Mouse (Mus musculus): ENCODE results near the gene Baiap2. TPM values are rescaled to one million over a fixed set of nuclear protein-coding genes. Genes with fewer than 3 reads are reported as not detected.

Baiap2 gene
- polyA plus RNA-seq, 1 experiment = 229 TPM

GRCm38 (mm10) chr11:119942201-119942726, 299 bp upstream of the Baiap2 start:
- peak in 1 of 2 experiments; percentile 56 for DNase-seq (ENCODE audit: extremely low spot score in 1 of 2, low spot score in 1 of 2)

GRCm38 (mm10) chr11:119943428-119943988, 945 bp downstream of the Baiap2 start:
- no peak for DNase-seq (ENCODE audit: extremely low spot score in 1 of 2, low spot score in 1 of 2)

GRCm38 (mm10) chr11:119945343-119945742, 2.8 kb downstream of the Baiap2 start:
- no peak for DNase-seq (ENCODE audit: extremely low spot score in 1 of 2, low spot score in 1 of 2)

- no peak for DNase-seq (ENCODE audit: extremely low spot score in 1 of 2, low spot score in 1 of 2)
These were observed 4.9 kb downstream of the Baiap2 start for GRCm38 (mm10) chr11:119947426-119947825.

- DNase-seq (ENCODE audit: extremely low spot score in 1 of 2, low spot score in 1 of 2) = no peak
These were observed 5.3 kb downstream of the Baiap2 start for GRCm38 (mm10) chr11:119947897-119948296.

GRCm38 (mm10) chr11:119948305-119948704, 5.7 kb downstream of the Baiap2 start:
- no peak for DNase-seq (ENCODE audit: extremely low spot score in 1 of 2, low spot score in 1 of 2)

- DNase-seq (ENCODE audit: extremely low spot score in 1 of 2, low spot score in 1 of 2) = no peak
These were observed 6.2 kb downstream of the Baiap2 start for GRCm38 (mm10) chr11:119948803-119949202.

- no peak for DNase-seq (ENCODE audit: extremely low spot score in 1 of 2, low spot score in 1 of 2)
These were observed 8.0 kb downstream of the Baiap2 start for GRCm38 (mm10) chr11:119950535-119950934.

GRCm38 (mm10) chr11:119951326-119951725, 8.8 kb downstream of the Baiap2 start:
- no peak for DNase-seq (ENCODE audit: extremely low spot score in 1 of 2, low spot score in 1 of 2)

- no peak for DNase-seq (ENCODE audit: extremely low spot score in 1 of 2, low spot score in 1 of 2)
These were observed 10.1 kb downstream of the Baiap2 start for GRCm38 (mm10) chr11:119952429-119953224.

- no peak for DNase-seq (ENCODE audit: extremely low spot score in 1 of 2, low spot score in 1 of 2)
These were observed 11.7 kb downstream of the Baiap2 start for GRCm38 (mm10) chr11:119954233-119954632.

- DNase-seq (ENCODE audit: extremely low spot score in 1 of 2, low spot score in 1 of 2) = no peak
These were observed 12.3 kb downstream of the Baiap2 start for GRCm38 (mm10) chr11:119954749-119955337.

GRCm38 (mm10) chr11:119955432-119955831, 12.9 kb downstream of the Baiap2 start:
- no peak for DNase-seq (ENCODE audit: extremely low spot score in 1 of 2, low spot score in 1 of 2)

GRCm38 (mm10) chr11:119956590-119956989, 14.0 kb downstream of the Baiap2 start:
- no peak for DNase-seq (ENCODE audit: extremely low spot score in 1 of 2, low spot score in 1 of 2)

- no peak for DNase-seq (ENCODE audit: extremely low spot score in 1 of 2, low spot score in 1 of 2)
These were observed 16.3 kb downstream of the Baiap2 start for GRCm38 (mm10) chr11:119958856-119959255.

- peak in 1 of 2 experiments; percentile 30 for DNase-seq (ENCODE audit: extremely low spot score in 1 of 2, low spot score in 1 of 2)
These were observed 17.2 kb downstream of the Baiap2 start for GRCm38 (mm10) chr11:119959714-119960113.

GRCm38 (mm10) chr11:119960671-119961070, 18.1 kb downstream of the Baiap2 start:
- no peak for DNase-seq (ENCODE audit: extremely low spot score in 1 of 2, low spot score in 1 of 2)

GRCm38 (mm10) chr11:119961511-119961910, 18.9 kb downstream of the Baiap2 start:
- DNase-seq (ENCODE audit: extremely low spot score in 1 of 2, low spot score in 1 of 2) = peak in 1 of 2 experiments; percentile 62

GRCm38 (mm10) chr11:119965053-119965452, 22.5 kb downstream of the Baiap2 start:
- no peak for DNase-seq (ENCODE audit: extremely low spot score in 1 of 2, low spot score in 1 of 2)

- DNase-seq (ENCODE audit: extremely low spot score in 1 of 2, low spot score in 1 of 2) = no peak
These were observed 23.7 kb downstream of the Baiap2 start for GRCm38 (mm10) chr11:119966294-119966693.

GRCm38 (mm10) chr11:119967401-119967800, 24.8 kb downstream of the Baiap2 start:
- no peak for DNase-seq (ENCODE audit: extremely low spot score in 1 of 2, low spot score in 1 of 2)

Measured in frontal cortex, adult 2 months (tissue).